Mouse (Mus musculus) lung, postnatal 0 days (tissue): ENCODE results near the gene Clasrp. TPM values are rescaled to one million over a fixed set of nuclear protein-coding genes. Genes with fewer than 3 reads are reported as not detected.

ENCODE experiments used
- ATAC-seq: fragments of 200-750 bp; cut with Nextera tagmentation; 2 replicates; pipeline ENCODE4 v1.8.0; 2017; ENCODE audit warnings: moderate library complexity
- DNase-seq: peaks from one replicate; pipeline ENCODE4 v3.0.0-alpha.2; 2016; ENCODE audit warnings: low spot score
- H3K27ac ChIP-seq: fragments of 300-500 bp; sonication (generic); 2 replicates; pipeline ENCODE4 v1.5.1; 2014; ENCODE audit warnings: antibody characterized with exemption, mild to moderate bottlenecking, low read length, mixed read lengths
- H3K27me3 ChIP-seq: fragments of 300-500 bp; sonication (generic); replicated peaks from 2 replicates; pipeline ENCODE4 v1.6.1; 2014; ENCODE audit warnings: low read length, mixed read lengths; ENCODE audit not compliant: insufficient read depth
- H3K36me3 ChIP-seq: fragments of 300-500 bp; sonication (generic); 2 replicates; pipeline ENCODE4 v1.6.1; 2014; ENCODE audit warnings: low read length, mixed read lengths; ENCODE audit not compliant: insufficient read depth
- H3K4me1 ChIP-seq: fragments of 300-500 bp; sonication (generic); 2 replicates; pipeline ENCODE4 v1.6.1; 2014; ENCODE audit warnings: antibody characterized with exemption, low read depth, low read length, mixed read lengths; ENCODE audit not compliant: insufficient read depth
- H3K4me2 ChIP-seq: fragments of 300-500 bp; sonication (generic); replicated peaks from 2 replicates; pipeline ENCODE4 v1.6.1; 2014; ENCODE audit warnings: low read depth, mild to moderate bottlenecking, low read length, moderate library complexity, mixed read lengths
- H3K4me3 ChIP-seq: fragments of 300-500 bp; sonication (generic); 2 replicates; pipeline ENCODE4 v1.5.1; 2014; ENCODE audit warnings: low read depth, low read length
- H3K9ac ChIP-seq: fragments of 300-500 bp; sonication (generic); replicated peaks from 2 replicates; pipeline ENCODE4 v1.6.1; 2014; ENCODE audit warnings: low read depth, mild to moderate bottlenecking
- H3K9me3 ChIP-seq: fragments of 300-500 bp; sonication (generic); 2 replicates; pipeline ENCODE4 v1.6.1; 2016; ENCODE audit warnings: low read length, mixed read lengths
- CTCF ChIP-seq: IDR thresholded peaks from 2 replicates; pipeline ENCODE4 v1.5.1; 2016; ENCODE audit warnings: antibody characterized with exemption, mild to moderate bottlenecking
- EP300 ChIP-seq: IDR thresholded peaks from 2 replicates; pipeline ENCODE4 v1.6.1; 2016; ENCODE audit warnings: antibody characterized with exemption, mild to moderate bottlenecking, control low read depth
- WGBS: fragments of 180-500 bp; shearing (Covaris S2); extraction: QIAGEN DNeasy Blood & Tissue Kit; methylation state at CpG from one replicate; pipeline ENCODE4 v1.1.7; 2014; 5-methylcytosine and 5-hydroxymethylcytosine counted together
- polyA plus RNA-seq: library from polyadenylated mRNA; unstranded; fragments of >200 nt; fragmentation: Nextera tagmentation; extraction: Ambion mirVana; gene quantifications from 2 replicates; pipeline ENCODE4 v1.2.1, GENCODE M21; 2015

Gene Clasrp
- polyA plus RNA-seq, 1 experiment from 2014 or later: 22.6 TPM

- Histone ChIP-seq H3K4me3 (peak overlapping the region; percentile 58), H3K4me1 (no peaks in the 10 kb centered on the region; the same call in 1 of the 2 replicates), H3K9ac (no peak overlapping the region), H3K27ac (peak overlapping the region; percentile 93), H3K4me2 (peak overlapping the region; percentile 93), H3K9me3 (no peaks in the 10 kb centered on the region), H3K36me3 (peaks cover 7% of the 10 kb centered on the region; the same call in 1 of the 2 replicates), H3K27me3 (no peaks in the 10 kb centered on the region)
- 17% methylated on average over 17 of the region's 17 CpGs for WGBS
- TF ChIP-seq EP300 (no peak), CTCF (no peak)
- no peak for ATAC-seq
- no peak for DNase-seq
Measured at GRCm38 (mm10) chr7:19628192-19628535, 23.9 kb upstream of the Clasrp start.

GRCm38 (mm10) chr7:19627721-19628120, 23.4 kb upstream of the Clasrp start:
- no peaks in the 10 kb centered on the region; the same call in 1 of the 2 replicates for H3K4me1 ChIP-seq
- H3K36me3 ChIP-seq: peaks cover 2% of the 10 kb centered on the region; the same call in 1 of the 2 replicates
- H3K27ac ChIP-seq: 0 out of 2 replicates have a peak overlapping the region, but pooled peaks have one; percentile 93
- peak overlapping the region; percentile 58 for H3K4me3 ChIP-seq
- no peaks in the 10 kb centered on the region for H3K9me3 ChIP-seq
- ATAC-seq (no peak), DNase-seq (no peak)
- TF ChIP-seq CTCF (no peak), EP300 (no peak)
- whole genome bisulfite sequencing: 54% methylated on average over 3 of the region's 3 CpGs
- H3K4me2 ChIP-seq: peak overlapping the region; percentile 93
- H3K9ac ChIP-seq: no peak overlapping the region
- no peaks in the 10 kb centered on the region for H3K27me3 ChIP-seq

GRCm38 (mm10) chr7:19623433-19623832, 19.1 kb upstream of the Clasrp start:
- DNase-seq (no peak), ATAC-seq (no peak)
- 62% methylated on average over 2 of the region's 2 CpGs for WGBS
- no peaks in the 10 kb centered on the region for H3K27me3 ChIP-seq
- H3K4me3 ChIP-seq: no peak overlapping the region
- H3K4me1 ChIP-seq: no peaks in the 10 kb centered on the region
- H3K27ac ChIP-seq: no peak overlapping the region
- no peaks in the 10 kb centered on the region for H3K9me3 ChIP-seq
- TF ChIP-seq CTCF: no peak
- TF ChIP-seq EP300: no peak
- no peaks in the 10 kb centered on the region for H3K36me3 ChIP-seq
- H3K4me2 ChIP-seq: no peak overlapping the region
- H3K9ac ChIP-seq: no peak overlapping the region

- Histone ChIP-seq H3K36me3 (no peaks in the 10 kb centered on the region), H3K27ac (no peak overlapping the region), H3K4me1 (no peaks in the 10 kb centered on the region), H3K4me3 (no peak overlapping the region), H3K27me3 (no peaks in the 10 kb centered on the region), H3K9me3 (no peaks in the 10 kb centered on the region), H3K9ac (no peak overlapping the region), H3K4me2 (no peak overlapping the region)
- 37% methylated on average over 6 of the region's 6 CpGs for WGBS
- DNase-seq (no peak), ATAC-seq (no peak)
- TF ChIP-seq CTCF (no peak), EP300 (no peak)
Measured at GRCm38 (mm10) chr7:19622241-19622640, 18.0 kb upstream of the Clasrp start.

GRCm38 (mm10) chr7:19620811-19621210, 16.5 kb upstream of the Clasrp start:
- WGBS: 92% methylated on average over 7 of the region's 7 CpGs
- TF ChIP-seq EP300 (no peak), CTCF (no peak)

GRCm38 (mm10) chr7:19619004-19619801, 14.9 kb upstream of the Clasrp start:
- 8% methylated on average over 31 of the region's 35 CpGs for WGBS
- H3K36me3 ChIP-seq: 0 out of 2 replicates have a peak, but pooled peaks cover 8% of the 10 kb centered on the region
- TF ChIP-seq EP300 (no peak), CTCF (peak; percentile 93)
- no peaks in the 10 kb centered on the region for H3K4me1 ChIP-seq
- ATAC-seq (peak; percentile 84), DNase-seq (peak; percentile 87)
- H3K9me3 ChIP-seq: no peaks in the 10 kb centered on the region
- H3K27me3 ChIP-seq: no peaks in the 10 kb centered on the region
- 0 out of 2 replicates have a peak overlapping the region, but pooled peaks have one; percentile 17 for H3K27ac ChIP-seq
- peak overlapping the region; percentile 37 for H3K4me2 ChIP-seq
- no peak overlapping the region for H3K4me3 ChIP-seq
- H3K9ac ChIP-seq: peak overlapping the region; percentile 20; the same call in 1 of the 2 replicates

More at GRCm38 (mm10) chr7:19620811-19621210, 16.5 kb upstream of the Clasrp start:
- no peaks in the 10 kb centered on the region for H3K9me3 ChIP-seq
- no peak overlapping the region for H3K27ac ChIP-seq
- H3K4me1 ChIP-seq: no peaks in the 10 kb centered on the region
- H3K36me3 ChIP-seq: no peaks in the 10 kb centered on the region
- H3K4me2 ChIP-seq: no peak overlapping the region
- no peaks in the 10 kb centered on the region for H3K27me3 ChIP-seq
- H3K4me3 ChIP-seq: no peak overlapping the region
- H3K9ac ChIP-seq: no peak overlapping the region
- DNase-seq (no peak), ATAC-seq (no peak)
